ENCODE assay signal across 11 mouse cellular contexts in the genomic region with DNA sequence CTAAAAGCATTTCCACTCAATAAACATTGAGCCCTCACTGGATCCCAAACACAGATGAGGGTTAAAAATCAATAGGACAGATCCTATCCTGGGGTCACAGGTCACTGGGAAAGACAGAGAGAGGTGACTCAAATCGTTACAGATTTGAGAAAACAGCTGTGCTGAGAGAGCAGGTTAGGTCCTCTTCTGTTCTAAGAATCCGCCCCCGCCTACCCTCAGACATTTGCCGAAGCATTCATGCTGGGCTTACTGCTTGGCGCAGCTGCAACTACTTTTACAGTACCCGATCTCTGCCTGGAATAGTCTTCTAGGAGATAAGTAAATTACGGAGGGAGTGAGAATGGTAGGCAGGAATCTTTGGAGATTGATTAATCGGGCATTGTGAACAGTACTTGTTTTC. TPM values are rescaled to one million over a fixed set of nuclear protein-coding genes. Genes with fewer than 3 reads are reported as not detected.
A peak's percentile ranks its signal among the peaks of the same experiment; 100 is the strongest.
DNase-seq lines count a peak whose midpoint lies in the region; ATAC-seq and TF ChIP-seq lines count a peak whose summit lies in the region.
"Had no signal": no experiment of that assay in that cellular context is flagged by ENCODE, and none has a peak within 500 bp of the region (broad histone marks: within the 10 kb centered on the region; RNA-seq: fewer than 3 reads in every experiment).

No protein-coding gene starts in this region.

- H3K27ac ChIP-seq in liver, adult 2 months (replicated peaks; ENCODE audit: insufficient read depth, low read depth, low read length): peak overlapping the region; percentile 24
- H3K27ac ChIP-seq in olfactory bulb, adult 2 months (ENCODE audit: insufficient read depth, low read depth, low read length): peak overlapping the region; percentile 73
- H3K27ac ChIP-seq in intestine, postnatal 0 days (ENCODE audit: low read depth, low read length): no peak overlapping the region
- H3K27ac ChIP-seq: heart, embryonic 10.5 days had no signal

- no peaks in the 10 kb centered on the region for H3K9me3 ChIP-seq in intestine, postnatal 0 days (ENCODE audit: control insufficient read depth)
- H3K9me3 ChIP-seq: heart, embryonic 10.5 days had no signal

- H3K27me3 ChIP-seq in liver, adult 2 months (ENCODE audit: control insufficient read depth, insufficient read depth, low read length): no peaks in the 10 kb centered on the region
- H3K27me3 ChIP-seq in intestine, postnatal 0 days (replicated peaks; ENCODE audit: control insufficient read depth, insufficient read depth, low read length): no peaks in the 10 kb centered on the region
- H3K27me3 ChIP-seq: Patski had no signal

- ATAC-seq in inflammation-experienced regulatory T-cells, adult 6 months: peak; percentile 62
- no peak for ATAC-seq in intestine, postnatal 0 days
- ATAC-seq: forebrain, embryonic 16.5 days; Patski had no signal

- peaks cover 27% of the 10 kb centered on the region; the same call in 1 of the 2 replicates for H3K79me2 ChIP-seq in liver, adult 2 months (ENCODE audit: control insufficient read depth, insufficient read depth, low read length)

- no peaks in the 10 kb centered on the region for H3K36me3 ChIP-seq in liver, adult 2 months (ENCODE audit: control insufficient read depth, insufficient read depth, low read length)
- no peaks in the 10 kb centered on the region for H3K36me3 ChIP-seq in intestine, postnatal 0 days (ENCODE audit: control insufficient read depth, insufficient read depth)
- H3K36me3 ChIP-seq: heart, embryonic 10.5 days had no signal

- no peak for TF ChIP-seq POLR2A in liver, adult 2 months (IDR thresholded peaks at IDR 0.05; ENCODE audit: extremely low read depth, insufficient read depth, low read length)
- TF ChIP-seq POLR2A in olfactory bulb, adult 2 months (IDR thresholded peaks at IDR 0.05; ENCODE audit: insufficient read depth, low read depth, low read length): no peak

- no peak overlapping the region; the same call in 1 of the 2 replicates for H3K9ac ChIP-seq in liver, adult 2 months (ENCODE audit: low read depth, low read length)
- H3K9ac ChIP-seq in intestine, postnatal 0 days (ENCODE audit: low read depth, low read length): no peak overlapping the region

- 27% methylated on average over 8 of the region's 8 CpGs for WGBS in liver, adult 2 months
- WGBS in olfactory bulb, adult 2 months: 15% methylated on average over 8 of the region's 8 CpGs
- 65% methylated on average over 8 of the region's 8 CpGs for WGBS in intestine, postnatal 0 days

- no peak overlapping the region for H3K4me2 ChIP-seq in intestine, postnatal 0 days (replicated peaks; ENCODE audit: low read depth)

- peak overlapping the region; percentile 12; the same call in 1 of the 2 replicates for H3K4me3 ChIP-seq in liver, adult 2 months (ENCODE audit: insufficient read depth, low read depth, low read length)
- no peak overlapping the region for H3K4me3 ChIP-seq in olfactory bulb, adult 2 months (ENCODE audit: insufficient read depth, low read depth, low read length)
- H3K4me3 ChIP-seq in intestine, postnatal 0 days (ENCODE audit: low read depth, low read length): no peak overlapping the region
- H3K4me3 ChIP-seq: heart, embryonic 10.5 days had no signal

- peaks cover 16% of the 10 kb centered on the region for H3K4me1 ChIP-seq in liver, adult 2 months (ENCODE audit: control insufficient read depth, insufficient read depth, low read length)
- H3K4me1 ChIP-seq in olfactory bulb, adult 2 months (ENCODE audit: control insufficient read depth, insufficient read depth, low read length): peaks cover 8% of the 10 kb centered on the region
- H3K4me1 ChIP-seq in intestine, postnatal 0 days (replicated peaks; ENCODE audit: control insufficient read depth, insufficient read depth, low read length): no peaks in the 10 kb centered on the region

- no peak for TF ChIP-seq CTCF in liver, adult 2 months (IDR thresholded peaks at IDR 0.05; ENCODE audit: low read depth, low read length)
- TF ChIP-seq CTCF in olfactory bulb, adult 2 months (IDR thresholded peaks at IDR 0.05; ENCODE audit: insufficient read depth, low read depth, low read length): no peak
- no peak for TF ChIP-seq CTCF in intestine, postnatal 0 days (IDR thresholded peaks at IDR 0.05; ENCODE audit: low read depth)

- peak; percentile 85 for DNase-seq in liver, adult 2 months (ENCODE audit: extremely low read depth, low read depth, low spot score)
- DNase-seq in liver (no peak), R1 (ENCODE audit: low read depth, low spot score) (peak; percentile 31)
- no peak for DNase-seq in adrenal gland, postnatal 4 days (ENCODE audit: low spot score in 2 of 2)
- DNase-seq in spleen, adult 18-20 months: no peak

RNA-seq across cellular contexts. Expression of gene Atp2b1, which starts 47.9 kb away (rescaled TPM):
- 28.8 and 31.5 TPM in 2 replicates for total RNA-seq in liver, adult 2 months (2014; rRNA removed)
- polyA plus RNA-seq in liver, adult 2 months (2012; rRNA removed): 4.7 and 5.2 TPM in 2 replicates
- polyA plus RNA-seq in inflammation-experienced regulatory T-cells, adult 6 months (2017; shearing (Covaris generic)): 100 to 1,000 TPM; 144 to 179 (median 149) TPM
- polyA plus RNA-seq in olfactory bulb, adult 2 months (2012; ENCODE audit: insufficient read depth, insufficient read length, low replicate concordance, missing spikeins): 354 and 685 TPM in 2 replicates
- 10 to 100 TPM; 70.9 to 89.9 TPM for total RNA-seq in adrenal gland, postnatal 4 days (2021)
- 179 and 193 TPM in 2 replicates for polyA plus RNA-seq in intestine, postnatal 0 days (2015; fragmentation: Nextera tagmentation; extraction: Ambion mirVana)

Comparison
In these comparisons a context has a peak if more than half of its experiments do, and no peak if none do; other contexts are left out.
1. DNase-seq: peak in liver, adult 2 months (single experiment) and R1 (single experiment); none in liver (single experiment), adrenal gland, postnatal 4 days (0 of 2) and spleen, adult 18-20 months (0 of 2).
2. RNA of gene Atp2b1, which starts 47.9 kb away (polyA plus RNA-seq): 354 to 685 TPM in olfactory bulb, adult 2 months, 179 to 193 TPM in intestine, postnatal 0 days and 144 to 179 TPM in inflammation-experienced regulatory T-cells, adult 6 months; 4.7 to 5.2 TPM in liver, adult 2 months; every median in the first group is over 10 times any median in the second.